Mouse (Mus musculus) right cerebral cortex, postnatal 4 days (tissue): ENCODE data around the gene Lgals9.
A peak's percentile ranks its signal among the peaks of the same experiment; 100 is the strongest.
"Not testable (repeated sequence)": the region's sequence is repeated elsewhere in the genome, so short reads cannot be mapped to it uniquely, and the experiment has no call there.

Source experiments
- DNase-seq: peaks from one replicate; pipeline ENCODE4 v3.0.0-alpha.2; 2022

Gene Lgals9

GRCm38 (mm10) chr11:78984483-78985177, at the start of gene Lgals9:
Lgals9 (minus strand) TSS chr11:78984946.
- no peak for DNase-seq

DNA sequence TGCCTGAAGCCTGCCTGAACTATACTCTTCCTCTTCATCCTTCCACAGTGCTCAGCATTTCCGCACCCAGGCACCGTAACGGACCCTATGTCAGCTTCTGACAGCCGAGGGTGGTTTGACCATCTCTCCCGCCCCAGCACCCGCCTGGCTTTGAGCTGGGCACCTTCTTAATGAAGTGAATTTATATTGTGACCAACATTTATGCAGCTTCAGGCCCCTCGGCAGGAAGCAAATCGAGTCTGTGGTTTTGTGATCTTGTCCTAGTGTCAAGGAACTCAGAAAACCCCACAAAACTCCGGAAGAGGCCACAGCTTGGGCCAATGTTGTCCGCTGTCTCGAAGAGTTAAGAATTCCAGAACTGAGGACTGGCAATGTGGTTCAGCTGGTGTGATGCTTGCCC, 48.9 kb upstream of the Lgals9 start:
- DNase-seq = no peak

DNA sequence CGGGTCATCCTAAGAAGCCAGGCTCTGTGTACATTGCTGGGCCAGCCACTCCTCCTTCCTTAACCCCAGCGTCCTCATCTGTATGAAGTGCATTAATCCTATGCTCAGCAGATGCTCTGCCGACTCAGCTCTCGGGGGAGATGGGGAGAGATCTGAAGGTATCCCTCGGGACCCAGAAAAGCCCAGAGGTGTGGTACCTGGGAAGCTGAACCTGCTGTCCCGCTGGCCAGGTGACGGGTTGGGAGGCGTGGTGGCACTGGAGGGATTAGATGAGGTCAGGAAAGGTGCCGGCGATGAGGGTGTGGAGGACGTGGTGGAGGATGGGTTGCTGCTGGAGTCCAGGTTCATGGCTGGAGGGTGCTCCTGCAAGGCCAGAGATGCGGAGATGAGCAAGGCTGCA, 48.3 kb upstream of the Lgals9 start:
- no peak for DNase-seq

DNA sequence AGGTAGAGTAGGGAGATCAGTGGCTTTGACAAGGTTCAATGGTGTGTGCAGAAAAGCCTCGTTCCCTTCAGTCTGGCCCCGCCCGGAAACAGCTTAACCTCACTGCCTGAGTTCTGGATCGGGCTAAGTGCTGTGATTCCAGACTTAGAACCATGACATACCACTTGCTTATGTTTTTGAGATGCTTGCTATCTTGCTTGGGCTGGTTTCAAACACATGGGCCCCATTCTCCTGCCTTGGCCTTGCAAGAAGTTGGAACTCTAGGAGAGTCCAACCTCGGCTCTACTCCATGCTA, 46.7 kb upstream of the Lgals9 start:
- DNase-seq = no peak

DNA sequence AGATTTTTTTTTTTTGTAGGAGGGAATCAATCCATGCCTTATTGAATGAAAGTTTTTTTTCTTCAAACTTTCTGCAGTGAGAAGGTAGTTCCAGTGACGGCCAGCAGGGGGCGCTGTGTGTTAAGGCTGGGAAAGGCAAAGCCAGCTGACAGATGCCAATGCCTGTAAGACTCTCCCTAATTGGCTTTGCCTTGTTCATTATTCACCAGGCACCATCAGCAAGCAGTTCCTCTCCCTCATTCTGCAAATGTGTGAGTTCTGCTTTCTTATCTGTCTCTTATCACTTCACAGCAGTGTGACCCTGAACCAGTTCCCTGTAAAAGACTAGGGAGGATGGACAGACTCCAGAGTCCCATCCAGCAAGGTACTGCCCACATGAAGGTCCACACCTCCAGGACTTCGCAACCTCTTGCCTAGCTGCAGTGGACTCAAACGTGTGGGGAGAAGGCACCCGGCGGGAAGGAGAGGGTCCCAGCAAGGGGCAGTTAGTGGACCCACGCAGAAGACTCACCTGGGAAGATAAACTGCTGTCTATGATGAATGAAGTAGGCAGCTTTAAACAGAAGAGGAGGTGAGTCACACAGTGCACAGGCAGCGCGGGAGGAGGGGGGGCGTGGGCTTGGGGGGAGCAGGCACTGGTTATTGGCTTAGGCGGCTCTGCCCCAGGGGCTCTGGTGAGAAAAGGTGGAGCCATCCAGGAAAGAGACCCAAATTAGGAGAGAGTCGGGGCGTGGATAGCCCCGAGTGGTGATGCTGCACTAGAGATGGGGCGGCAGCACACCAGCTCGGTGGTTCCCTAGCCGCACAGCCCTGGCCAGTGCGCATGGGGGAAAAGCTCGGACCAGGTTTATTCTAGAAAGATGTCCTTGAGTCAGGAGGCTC, 46.1 kb upstream of the Lgals9 start:
- peak; percentile 99 for DNase-seq

- no peak for DNase-seq
These were observed 39.0 kb upstream of the Lgals9 start for GRCm38 (mm10) chr11:79023751-79024150.

DNA sequence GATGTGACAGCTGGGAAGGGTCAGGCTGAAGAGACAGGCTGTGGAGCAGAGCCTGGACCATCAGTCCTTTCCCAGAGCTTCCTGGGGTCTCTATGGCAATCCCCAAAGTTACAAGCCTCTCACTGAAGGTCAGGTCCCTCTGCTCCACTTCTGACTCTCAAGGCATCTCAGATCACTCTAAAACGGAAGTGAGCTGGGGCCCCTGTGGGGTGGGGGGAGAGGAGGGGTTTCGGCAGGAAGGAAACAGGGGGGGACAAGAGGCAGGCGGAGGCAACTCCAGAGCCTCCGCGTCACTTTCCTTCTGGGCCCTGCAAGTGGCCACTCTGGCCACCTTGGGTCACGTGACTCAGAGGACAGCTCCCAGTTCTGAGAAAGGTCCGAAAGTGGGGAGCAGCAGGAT, 38.6 kb upstream of the Lgals9 start:
- DNase-seq = no peak

DNA sequence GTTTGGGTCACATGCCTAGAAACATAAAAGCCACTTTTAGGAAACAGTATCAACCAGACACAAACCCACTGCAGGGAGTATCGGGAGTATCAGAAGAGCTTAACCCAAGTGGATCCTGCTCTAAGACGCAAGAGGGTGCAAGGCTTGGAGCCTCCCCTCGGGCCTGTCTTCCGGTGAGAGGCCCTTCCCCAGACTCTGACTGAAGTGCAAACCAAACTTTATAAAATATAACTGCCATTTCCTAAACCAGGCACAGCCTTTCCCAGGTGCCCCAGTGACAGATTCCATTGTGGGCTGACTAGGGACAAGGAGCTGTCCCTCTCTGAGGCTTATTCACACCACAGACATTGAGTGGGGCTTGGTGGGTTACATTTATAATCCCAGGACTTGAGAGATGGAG, 38.1 kb upstream of the Lgals9 start:
- DNase-seq = no peak

DNA sequence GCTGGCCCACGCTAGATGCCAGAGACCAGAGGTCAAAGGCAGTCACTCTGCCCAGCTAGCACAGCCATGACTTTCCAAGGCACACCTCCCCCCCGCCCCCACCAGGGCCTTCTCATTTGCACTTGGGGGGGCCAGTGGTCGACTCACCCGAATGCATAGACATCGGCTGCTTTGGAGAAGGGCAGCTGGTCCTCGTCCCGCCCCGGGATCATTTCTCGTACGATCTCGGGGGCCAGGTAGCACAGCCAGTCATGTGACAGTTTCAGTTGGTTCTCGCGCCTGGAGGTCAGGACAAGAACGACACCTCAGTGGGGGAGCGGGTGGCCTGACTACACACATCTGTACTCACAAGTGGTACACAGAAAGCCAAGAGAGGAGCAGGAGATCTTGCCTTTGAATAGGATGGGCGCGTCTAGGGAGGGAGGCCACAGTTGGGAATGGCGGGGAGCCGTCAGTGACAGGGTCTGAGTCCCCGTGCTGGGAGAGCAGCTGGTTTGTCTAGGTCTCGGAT, 35.8 kb upstream of the Lgals9 start:
- no peak for DNase-seq

DNA sequence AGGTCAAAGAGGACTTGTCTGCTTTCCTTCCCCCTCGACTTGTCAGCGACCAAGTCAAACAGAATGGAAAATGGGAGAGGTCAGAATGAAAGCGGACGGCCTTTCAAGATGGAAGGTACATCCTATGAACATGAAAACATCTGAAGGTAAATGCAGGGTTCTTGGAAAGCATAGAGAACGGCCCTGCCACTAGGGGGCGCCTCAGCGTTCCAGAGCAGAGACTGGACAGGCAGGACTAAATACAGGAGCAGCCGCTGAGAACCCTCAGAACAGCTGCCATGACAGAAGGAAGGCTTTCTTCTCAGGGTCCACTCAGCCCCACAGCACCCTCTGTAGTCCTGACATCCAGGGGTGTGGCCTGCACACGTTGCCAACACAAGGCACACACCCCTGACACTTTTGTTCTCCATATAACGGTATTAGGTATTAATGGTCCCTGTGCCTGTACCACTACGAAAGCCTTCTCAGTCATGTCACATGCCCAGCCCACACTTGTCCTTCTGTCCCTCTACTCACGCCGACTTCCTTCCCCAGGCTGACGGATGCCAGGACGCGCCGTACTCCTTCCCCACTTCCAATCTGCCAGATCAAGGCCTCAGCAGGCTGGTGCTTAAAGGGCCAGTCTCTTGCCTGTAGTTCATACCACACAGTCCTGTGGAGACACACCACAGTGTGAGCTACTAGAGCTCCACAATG, 35.2 kb upstream of the Lgals9 start:
- peak; percentile 26 for DNase-seq

DNA sequence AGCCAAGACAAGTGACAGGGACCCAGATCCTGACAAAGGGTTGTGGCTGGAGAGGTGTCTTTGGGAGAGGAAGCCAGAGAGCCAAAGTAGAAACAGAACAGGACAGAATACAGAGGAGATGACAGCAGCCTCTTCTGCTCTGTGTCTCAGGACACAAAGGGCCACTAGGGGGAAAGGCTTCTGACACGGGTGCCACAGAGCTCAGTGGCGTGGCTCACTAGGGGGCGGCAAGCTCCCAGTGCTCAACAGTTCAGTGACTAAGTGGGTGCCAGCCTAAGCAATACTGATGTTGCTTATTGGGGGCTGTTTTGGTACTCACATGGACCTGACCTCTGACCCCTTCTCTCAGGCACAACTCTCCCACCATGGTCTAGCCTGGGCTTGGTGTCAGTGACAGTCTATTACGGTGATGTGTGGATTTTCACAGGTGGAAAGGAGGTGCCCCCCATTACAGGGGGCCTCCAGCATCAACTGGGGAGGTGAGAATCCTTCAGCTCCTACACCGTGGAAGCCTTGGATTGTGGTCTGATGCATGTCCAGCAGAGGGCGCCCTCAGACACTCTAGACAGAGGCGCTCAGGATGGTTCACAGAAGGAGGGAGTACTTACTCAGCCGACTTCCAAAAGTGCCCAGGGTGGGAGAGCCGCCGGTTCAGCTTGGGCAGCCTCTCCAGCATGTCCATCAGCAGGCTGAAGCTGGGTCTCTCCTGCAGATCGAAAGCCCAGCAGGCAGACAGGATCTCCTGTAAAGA, 34.4 kb upstream of the Lgals9 start:
- peak; percentile 77 for DNase-seq

GRCm38 (mm10) chr11:79017161-79017606, 32.4 kb upstream of the Lgals9 start:
- no peak for DNase-seq

DNA sequence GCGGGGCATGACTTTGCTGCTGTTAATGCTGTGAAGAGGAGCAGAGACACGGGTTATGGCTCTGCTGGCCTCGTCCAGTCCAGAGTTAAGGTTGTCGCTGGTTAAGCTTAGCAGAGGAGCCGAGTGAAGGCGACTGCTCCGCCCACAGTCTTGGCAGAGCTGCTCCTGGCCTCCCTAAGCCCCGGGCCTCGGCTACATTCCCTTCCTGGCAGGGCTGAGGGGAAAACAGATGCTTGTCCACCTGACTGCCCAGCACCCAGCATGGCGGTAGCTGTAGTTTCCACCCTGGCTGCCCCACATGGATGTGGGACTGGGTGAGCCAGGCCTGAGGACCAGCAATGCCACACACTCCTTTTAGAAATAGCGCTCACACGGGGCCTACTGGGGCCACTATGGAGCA, 31.5 kb upstream of the Lgals9 start:
- no peak for DNase-seq

GRCm38 (mm10) chr11:79015660-79016215, 31.0 kb upstream of the Lgals9 start:
- DNase-seq = no peak

DNA sequence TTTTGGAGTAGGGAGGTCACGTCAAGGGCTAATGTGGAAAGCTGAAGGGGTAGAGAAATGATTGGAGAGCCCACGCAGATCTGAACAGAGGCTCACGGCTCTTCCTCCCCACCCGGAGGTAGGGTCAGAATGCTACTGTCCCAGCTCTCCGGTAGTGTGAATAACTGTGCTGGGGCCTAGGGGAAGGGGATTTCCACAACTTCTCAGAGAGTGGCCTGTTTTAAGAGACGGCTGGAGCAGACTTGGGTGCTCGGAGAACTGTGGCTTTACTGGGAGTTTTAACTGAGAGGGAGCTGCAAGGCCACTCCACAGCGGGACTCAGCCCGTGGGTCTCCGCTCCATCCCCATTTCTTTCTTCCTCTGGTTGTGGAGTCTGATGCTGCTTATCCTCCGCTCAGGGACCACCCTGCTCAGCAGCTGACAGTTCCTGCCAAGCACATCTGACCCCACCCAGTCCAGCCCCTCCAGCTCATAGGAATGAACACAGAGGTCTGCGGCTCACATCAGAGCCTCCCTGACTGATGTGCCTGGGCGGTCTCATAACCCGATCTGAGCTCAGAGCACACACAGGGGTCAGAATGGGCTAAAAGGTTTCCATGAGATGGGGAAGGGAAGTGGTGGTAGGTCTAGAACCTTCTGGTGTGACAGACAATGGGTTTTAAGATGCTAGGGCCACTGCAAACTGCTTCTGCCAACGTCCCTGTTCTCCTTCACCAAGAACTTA, 30.0 kb upstream of the Lgals9 start:
- no peak for DNase-seq

- DNase-seq = no peak
These were observed 29.1 kb upstream of the Lgals9 start for GRCm38 (mm10) chr11:79013806-79014205.

- DNase-seq = no peak
These were observed 28.3 kb upstream of the Lgals9 start for GRCm38 (mm10) chr11:79013056-79013455.

DNA sequence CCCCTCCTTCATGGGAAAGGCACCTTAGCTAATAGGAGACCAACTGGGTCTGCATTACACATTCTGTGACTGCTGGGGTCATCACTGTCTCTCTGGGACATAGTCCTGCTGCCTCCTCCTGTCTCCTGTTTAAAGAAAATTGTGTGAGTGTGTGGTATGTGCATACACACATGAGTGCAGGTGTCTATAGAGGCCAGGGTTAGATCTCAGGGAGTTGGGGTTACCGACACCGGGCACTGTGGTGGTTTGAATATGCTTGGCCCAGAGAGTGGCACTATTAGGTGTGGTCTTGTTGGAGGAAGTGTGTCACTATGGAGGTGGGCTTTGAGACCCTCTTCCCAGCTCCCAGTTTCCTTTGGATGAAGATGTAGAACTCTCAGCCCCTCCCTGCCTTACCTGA, 27.8 kb upstream of the Lgals9 start:
- no peak for DNase-seq

GRCm38 (mm10) chr11:79008891-79009290, 24.1 kb upstream of the Lgals9 start:
- no peak for DNase-seq

- DNase-seq = no peak
These were observed 23.4 kb upstream of the Lgals9 start for GRCm38 (mm10) chr11:79008007-79008775.

DNA sequence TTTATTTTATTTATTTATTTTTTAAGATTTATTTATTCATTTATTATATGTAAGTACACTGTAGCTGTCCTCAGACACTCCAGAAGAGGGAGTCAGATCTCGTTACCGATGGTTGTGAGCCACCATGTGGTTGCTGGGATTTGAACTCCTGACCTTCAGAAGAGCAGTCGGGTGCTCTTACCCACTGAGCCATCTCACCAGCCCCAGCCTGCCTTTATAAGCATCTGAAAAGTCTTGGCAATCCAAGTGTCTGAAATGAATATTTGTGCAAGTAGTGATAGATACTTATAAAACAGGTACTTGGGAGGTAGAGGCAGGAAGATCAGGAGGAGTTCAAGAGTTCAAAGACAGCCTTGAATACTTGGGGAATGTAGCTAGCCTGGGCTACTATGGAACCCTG, 22.6 kb upstream of the Lgals9 start:
- DNase-seq = not testable (repeated sequence)
